Mouse (Mus musculus): ENCODE measurements around the gene Cog7. TPM values are rescaled to one million over a fixed set of nuclear protein-coding genes. Genes with fewer than 3 reads are reported as not detected.

Cog7 gene
- polyA plus RNA-seq, 1 experiment from 2014 or later = 22.1 TPM

Other genes with a start within 250 kb of the Cog7 start
- not detected in 2 replicates for gene Scnn1g, start 247.2 kb downstream of the Cog7 start, polyA plus RNA-seq (2015; fragmentation: Nextera tagmentation; extraction: Ambion mirVana)
- gene Scnn1b, start 116.7 kb downstream of the Cog7 start, polyA plus RNA-seq (2015; fragmentation: Nextera tagmentation; extraction: Ambion mirVana) = 0.06 and 0.08 TPM in 2 replicates
- gene Gga2, start 39.5 kb upstream of the Cog7 start, polyA plus RNA-seq (2015; fragmentation: Nextera tagmentation; extraction: Ambion mirVana) = 66.7 and 69.4 TPM in 2 replicates
- gene Ubfd1, start 85.5 kb upstream of the Cog7 start, polyA plus RNA-seq (2015; fragmentation: Nextera tagmentation; extraction: Ambion mirVana) = 61.3 and 65.2 TPM in 2 replicates
- gene Ears2, start 85.6 kb upstream of the Cog7 start, polyA plus RNA-seq (2015; fragmentation: Nextera tagmentation; extraction: Ambion mirVana) = 11.6 and 12.7 TPM in 2 replicates
- 525 and 527 TPM in 2 replicates for gene Ndufab1, start 120.2 kb upstream of the Cog7 start, polyA plus RNA-seq (2015; fragmentation: Nextera tagmentation; extraction: Ambion mirVana)
- 8.0 and 8.7 TPM in 2 replicates for gene Palb2, start 151.3 kb upstream of the Cog7 start, polyA plus RNA-seq (2015; fragmentation: Nextera tagmentation; extraction: Ambion mirVana)
- 155 and 160 TPM in 2 replicates for gene Dctn5, start 151.3 kb upstream of the Cog7 start, polyA plus RNA-seq (2015; fragmentation: Nextera tagmentation; extraction: Ambion mirVana)
- 50.9 and 62.2 TPM in 2 replicates for gene Plk1, start 177.7 kb upstream of the Cog7 start, polyA plus RNA-seq (2015; fragmentation: Nextera tagmentation; extraction: Ambion mirVana)
- 0.47 and 0.97 TPM in 2 replicates for gene Ern2, start 204.5 kb upstream of the Cog7 start, polyA plus RNA-seq (2015; fragmentation: Nextera tagmentation; extraction: Ambion mirVana)
- gene Chp2, start 237.8 kb upstream of the Cog7 start, polyA plus RNA-seq (2015; fragmentation: Nextera tagmentation; extraction: Ambion mirVana) = 0.31 and 0.83 TPM in 2 replicates